Mouse (Mus musculus) myocyte (in vitro differentiated cells): Measurements from ENCODE around the gene Arid1b.

Source experiments
- CEBPB ChIP-seq: IDR thresholded peaks from 2 replicates; pipeline ENCODE4 v1.6.1; 2011; ENCODE audit warnings: mild to moderate bottlenecking, moderate library complexity; ENCODE audit not compliant: poor library complexity, insufficient read depth, severe bottlenecking
- MAX ChIP-seq: IDR thresholded peaks from one replicate; pipeline ENCODE4 v1.6.1; 2011; ENCODE audit warnings: low read depth, mild to moderate bottlenecking, control low read depth
- MYOG ChIP-seq, 3 experiments: IDR thresholded peaks; one replicate each; pipeline ENCODE4 v1.6.1; 2011; ENCODE audit warnings: control low read depth in 2 of 3, low read depth in 2 of 3, mild to moderate bottlenecking in 2 of 3; ENCODE audit not compliant: insufficient read length in 2 of 3, control insufficient read depth in 1 of 3, insufficient read depth in 1 of 3
- POLR2A ChIP-seq: IDR thresholded peaks from one replicate; pipeline ENCODE4 v1.6.1; 2011; ENCODE audit warnings: low read depth, mild to moderate bottlenecking, control low read depth, moderate library complexity; ENCODE audit not compliant: insufficient read length
- POLR2AphosphoS2 ChIP-seq: IDR thresholded peaks from one replicate; pipeline ENCODE4 v1.6.1; 2011; ENCODE audit warnings: low read depth, control low read depth; ENCODE audit not compliant: insufficient read length
- REST ChIP-seq: IDR thresholded peaks from one replicate; pipeline ENCODE4 v1.6.1; 2011; ENCODE audit warnings: mild to moderate bottlenecking, control low read depth, moderate library complexity; ENCODE audit not compliant: insufficient read depth, insufficient read length
- SRF ChIP-seq: IDR thresholded peaks from one replicate; pipeline ENCODE4 v1.6.1; 2011; ENCODE audit warnings: low read depth; ENCODE audit not compliant: control insufficient read depth, insufficient read length
- TCF12 ChIP-seq: IDR thresholded peaks from one replicate; pipeline ENCODE4 v1.6.1; 2011; ENCODE audit warnings: mild to moderate bottlenecking, control low read depth; ENCODE audit not compliant: poor library complexity, insufficient read depth, severe bottlenecking
- TCF3 ChIP-seq: IDR thresholded peaks from one replicate; pipeline ENCODE4 v1.6.1; 2011; ENCODE audit warnings: low read depth, control low read depth; ENCODE audit not compliant: insufficient read length
- USF1 ChIP-seq: IDR thresholded peaks from one replicate; pipeline ENCODE4 v1.6.1; 2011; ENCODE audit warnings: low read depth, mild to moderate bottlenecking, control low read depth, moderate library complexity

DNA sequence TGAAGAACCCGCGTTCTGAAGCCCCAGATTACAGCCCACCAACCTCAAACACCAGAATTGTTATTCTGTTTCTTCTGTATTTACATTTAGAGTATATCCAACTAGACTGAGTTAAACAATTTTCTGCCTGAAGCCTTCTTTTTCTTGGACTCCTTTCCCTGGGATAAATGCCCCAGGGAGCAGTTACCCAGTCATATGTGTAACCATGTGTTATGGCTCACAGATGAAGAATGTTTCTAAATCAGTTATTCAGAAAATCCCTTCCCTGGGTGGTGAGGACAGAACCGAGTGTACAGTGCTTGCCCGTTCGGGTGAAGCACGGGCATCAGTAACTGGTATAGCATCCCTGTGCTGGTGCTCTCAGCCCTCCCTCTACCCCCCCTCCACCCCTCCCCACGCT, 332.6 kb downstream of the Arid1b start:
- TF ChIP-seq SRF: no peak
- no peak for TF ChIP-seq USF1
- no peak for TF ChIP-seq POLR2A
- no peak for TF ChIP-seq CEBPB
- no peak for TF ChIP-seq MYOG (IDR thresholded peaks at IDR 0.05; ENCODE audit: control insufficient read depth in 1 of 3, insufficient read depth in 1 of 3, insufficient read length in 2 of 3, low read depth in 2 of 3)
- no peak for TF ChIP-seq MAX
- TF ChIP-seq TCF12: no peak
- no peak for TF ChIP-seq REST
- no peak for TF ChIP-seq POLR2AphosphoS2
- no peak for TF ChIP-seq TCF3
